Mouse (Mus musculus) central nervous system, embryonic 14 days (tissue): Measurements from ENCODE around the gene Dpm1. TPM values are rescaled to one million over a fixed set of nuclear protein-coding genes. Genes with fewer than 3 reads are reported as not detected.

Experiments
- polyA plus RNA-seq: library from polyadenylated mRNA; depleted of rRNA; stranded (reverse); fragments of >200 nt; gene quantifications from 2 replicates; pipeline ENCODE4 v1.2.3, GENCODE M21; 2012; rRNA removed

The Dpm1 gene
- 17.0 and 18.6 TPM in 2 replicates for polyA plus RNA-seq

GRCm38 (mm10) chr2:168230026-168230728 is at the start of gene Dpm1, which contains the start of the genes Gm20716 and Mocs3:
Dpm1 (minus strand) TSS chr2:168230591.
Gm20716 (minus strand) TSS chr2:168230364.
Mocs3 (plus strand) TSS chr2:168230622.

GRCm38 (mm10) chr2:168206725-168207644 is 23.4 kb downstream of the Dpm1 start, which contains the start of gene Adnp:
Adnp (minus strand) TSS chr2:168207112.

Other genes starting within 250 kb of the Dpm1 start
- gene Ripor3, start 220.0 kb downstream of the Dpm1 start, polyA plus RNA-seq, result 1.4 and 4.1 TPM in 2 replicates
- gene Pard6b, start 149.6 kb downstream of the Dpm1 start, polyA plus RNA-seq, result 8.0 and 8.3 TPM in 2 replicates
- gene Adnp, start 23.5 kb downstream of the Dpm1 start, polyA plus RNA-seq, result 82.2 and 83.7 TPM in 2 replicates
- gene Gm20716, start 227 bp downstream of the Dpm1 start, polyA plus RNA-seq, result 30.1 and 34.8 TPM in 2 replicates
- 13.0 and 14.3 TPM in 2 replicates for gene Mocs3, start within 50 bp of the Dpm1 start, polyA plus RNA-seq
- gene Kcng1, start 51.1 kb upstream of the Dpm1 start, polyA plus RNA-seq, result 2.6 and 4.7 TPM in 2 replicates